Mouse (Mus musculus) testis, adult 2 months (tissue): ENCODE results near the gene Klf9.

Experiments used
- CTCF ChIP-seq: fragments of 200-500 bp; IDR thresholded peaks from 2 replicates; pipeline ENCODE4 v1.5.1; 2012; ENCODE audit warnings: low read depth, mild to moderate bottlenecking, inconsistent platforms, low read length, moderate library complexity; ENCODE audit not compliant: control insufficient read depth, insufficient read depth, insufficient replicate concordance
- POLR2A ChIP-seq: fragments of 200-500 bp; IDR thresholded peaks from 2 replicates; pipeline ENCODE4 v1.6.1; 2012; ENCODE audit warnings: low read depth, mild to moderate bottlenecking, inconsistent platforms, low read length, moderate library complexity; ENCODE audit not compliant: control insufficient read depth

DNA sequence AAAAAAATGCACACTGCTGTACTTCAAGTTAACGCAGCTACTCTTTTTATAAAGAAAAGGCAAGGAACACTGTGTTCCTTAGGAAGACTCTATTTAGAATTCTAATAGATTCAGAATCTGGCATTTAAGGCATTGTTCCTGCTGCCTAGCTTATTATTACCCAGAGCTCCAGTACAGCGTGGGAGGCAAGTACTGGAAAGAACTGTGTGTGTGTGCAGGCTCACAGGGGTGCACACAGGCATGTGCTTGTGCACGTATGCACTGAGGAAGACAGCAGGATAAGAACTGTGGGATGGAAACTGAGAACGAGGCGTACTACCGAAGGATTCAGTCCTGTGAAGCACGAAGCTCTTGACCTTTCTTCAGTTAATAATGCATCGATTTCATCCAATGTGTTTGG, 73.3 kb downstream of the Klf9 start:
- no peak for TF ChIP-seq POLR2A
- no peak for TF ChIP-seq CTCF
